Mouse (Mus musculus) midbrain, postnatal 0 days (tissue): ENCODE results near the gene Sae1. TPM values are rescaled to one million over a fixed set of nuclear protein-coding genes. Genes with fewer than 3 reads are reported as not detected.

Experiments used
- ATAC-seq: fragments of 200-750 bp; cut with Nextera tagmentation; 2 replicates; pipeline ENCODE4 v1.8.0; 2017; ENCODE audit warnings: moderate number of reproducible peaks, mild to moderate bottlenecking, moderate TSS enrichment, moderate library complexity; ENCODE audit not compliant: low FRiP score
- DNase-seq: peaks from one replicate; pipeline ENCODE4 v3.0.0-alpha.2; 2015; ENCODE audit warnings: low spot score
- H3K27ac ChIP-seq: fragments of 300-500 bp; sonication (generic); 2 replicates; pipeline ENCODE4 v1.5.1; 2014; ENCODE audit warnings: low read depth, mild to moderate bottlenecking, low read length, mixed read lengths
- H3K27me3 ChIP-seq: fragments of 300-500 bp; sonication (generic); 2 replicates; pipeline ENCODE4 v1.6.1; 2014; ENCODE audit warnings: low read length, control low read depth, mixed read lengths; ENCODE audit not compliant: insufficient read depth
- H3K36me3 ChIP-seq: fragments of 300-500 bp; sonication (generic); 2 replicates; pipeline ENCODE4 v1.6.1; 2014; ENCODE audit warnings: low read length, control low read depth, mixed read lengths; ENCODE audit not compliant: insufficient read depth
- H3K4me1 ChIP-seq: fragments of 300-500 bp; sonication (generic); 2 replicates; pipeline ENCODE4 v1.6.1; 2014; ENCODE audit warnings: mild to moderate bottlenecking, control low read depth, antibody characterized with exemption, low read length, mixed read lengths; ENCODE audit not compliant: insufficient read depth
- H3K4me2 ChIP-seq: fragments of 300-500 bp; sonication (generic); 2 replicates; pipeline ENCODE4 v1.6.1; 2014; ENCODE audit warnings: low read depth, mild to moderate bottlenecking, low read length, mixed read lengths; ENCODE audit not compliant: poor library complexity, severe bottlenecking
- H3K4me3 ChIP-seq: fragments of 300-500 bp; sonication (generic); 2 replicates; pipeline ENCODE4 v1.5.1; 2014; ENCODE audit warnings: low read depth, mild to moderate bottlenecking, low read length, moderate library complexity
- H3K9ac ChIP-seq: fragments of 300-500 bp; sonication (generic); replicated peaks from 2 replicates; pipeline ENCODE4 v1.6.1; 2014; ENCODE audit warnings: mild to moderate bottlenecking, low read length, moderate library complexity, mixed read lengths; ENCODE audit not compliant: poor library complexity, severe bottlenecking
- H3K9me3 ChIP-seq: fragments of 300-500 bp; sonication (generic); 2 replicates; pipeline ENCODE4 v1.6.1; 2016; ENCODE audit warnings: low read length, control low read depth
- CTCF ChIP-seq: IDR thresholded peaks from 2 replicates; pipeline ENCODE4 v1.5.1; 2016; ENCODE audit warnings: antibody characterized with exemption, mild to moderate bottlenecking
- WGBS: fragments of 180-500 bp; shearing (Covaris S2); extraction: QIAGEN DNeasy Blood & Tissue Kit; methylation state at CpG from one replicate; pipeline ENCODE4 v1.1.7; 2014; 5-methylcytosine and 5-hydroxymethylcytosine counted together
- polyA plus RNA-seq: library from polyadenylated mRNA; unstranded; fragments of >200 nt; fragmentation: Nextera tagmentation; extraction: Ambion mirVana; gene quantifications from 2 replicates; pipeline ENCODE4 v1.2.1, GENCODE M21; 2015
- total RNA-seq: library from RNA; depleted of rRNA; stranded (reverse); fragments of >200 nt; gene quantifications from 2 replicates; pipeline ENCODE4 v1.2.3, GENCODE M21; 2014; rRNA removed

Sae1 gene
- total RNA-seq (84.6 and 98.2 TPM in 2 replicates), polyA plus RNA-seq (195 and 199 TPM in 2 replicates)

DNA sequence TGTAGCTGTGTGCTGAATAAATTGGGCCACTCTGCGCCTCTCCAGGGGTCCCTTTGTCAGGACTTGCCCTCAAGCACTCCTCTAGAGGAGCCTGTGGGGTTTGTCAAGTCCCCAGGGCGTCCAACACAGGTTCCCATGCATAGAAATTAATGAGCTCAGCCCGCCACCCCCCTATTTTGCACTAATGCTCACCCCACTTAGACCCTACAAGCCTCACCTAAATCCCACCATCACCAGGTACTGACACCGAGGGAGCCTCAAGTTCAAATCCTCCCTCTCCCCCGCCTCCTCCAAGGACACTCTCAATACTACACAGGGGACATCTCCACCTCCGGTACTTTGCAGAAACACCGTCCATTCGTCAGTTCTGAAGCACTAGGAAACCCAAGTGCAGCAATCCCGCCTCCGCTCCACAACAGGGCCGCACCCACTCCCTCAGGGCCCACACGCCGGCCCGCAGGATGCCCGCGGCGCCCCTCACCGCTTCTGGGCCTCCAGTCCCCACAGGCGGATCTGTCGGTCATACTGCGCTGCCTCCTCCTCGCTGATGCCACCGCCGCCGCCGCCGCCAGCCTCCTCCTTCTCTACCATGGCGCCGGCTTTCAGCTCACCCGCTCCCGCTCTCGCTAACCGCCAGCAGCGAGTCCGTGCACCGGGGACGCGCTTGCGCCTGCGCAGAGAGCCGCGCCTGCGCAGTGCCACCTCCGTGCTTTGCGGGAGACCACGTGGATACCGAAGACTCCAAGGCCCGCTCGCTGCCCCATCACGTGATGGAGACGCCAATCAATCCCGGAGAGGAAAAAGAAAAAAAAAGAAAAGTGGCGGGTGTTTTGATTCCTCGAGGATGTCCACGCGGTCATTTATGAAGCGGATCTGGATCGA, at the start of gene Sae1:
Sae1 (minus strand) TSS at position 647 of the 882 bp plus-strand sequence.
- under 1% methylated on average over 58 of the region's 58 CpGs for WGBS
- peak within 1 kb of the TSS; percentile 76 for H3K27ac ChIP-seq
- ATAC-seq (peak; percentile 92), DNase-seq (peak; percentile 98)
- no peaks in the 10 kb centered on the region for H3K9me3 ChIP-seq
- peak within 1 kb of the TSS; percentile 53 for H3K4me2 ChIP-seq
- peak within 1 kb of the TSS; percentile 87 for H3K9ac ChIP-seq
- H3K4me3 ChIP-seq: peak within 1 kb of the TSS; percentile 81
- H3K36me3 ChIP-seq: no peaks in the 10 kb centered on the region
- H3K27me3 ChIP-seq: no peaks in the 10 kb centered on the region
- H3K4me1 ChIP-seq: no peaks in the 10 kb centered on the region
- TF ChIP-seq CTCF: no peak

GRCm38 (mm10) chr7:16435088-16435487, 47.5 kb upstream of the Sae1 start:
- Histone ChIP-seq H3K9me3 (no peaks in the 10 kb centered on the region), H3K4me1 (no peaks in the 10 kb centered on the region), H3K36me3 (peaks cover 67% of the 10 kb centered on the region), H3K27ac (no peak overlapping the region), H3K9ac (no peak overlapping the region), H3K4me2 (no peak overlapping the region), H3K27me3 (no peaks in the 10 kb centered on the region), H3K4me3 (no peak overlapping the region)
- WGBS: 91% methylated on average over 9 of the region's 9 CpGs
- no peak for DNase-seq
- TF ChIP-seq CTCF: no peak
- ATAC-seq: no peak; the same call in 1 of the 2 replicates

GRCm38 (mm10) chr7:16433352-16433971, 45.9 kb upstream of the Sae1 start:
- 86% methylated on average over 3 of the region's 3 CpGs for WGBS
- DNase-seq: no peak
- Histone ChIP-seq H3K4me2 (no peak overlapping the region), H3K27me3 (no peaks in the 10 kb centered on the region), H3K4me3 (no peak overlapping the region), H3K36me3 (peaks cover 83% of the 10 kb centered on the region), H3K4me1 (no peaks in the 10 kb centered on the region), H3K27ac (no peak overlapping the region), H3K9me3 (no peaks in the 10 kb centered on the region), H3K9ac (no peak overlapping the region)
- TF ChIP-seq CTCF: no peak
- ATAC-seq: no peak

- ATAC-seq: peak; percentile 73; the same call in 1 of the 2 replicates
Measured at GRCm38 (mm10) chr7:16426129-16426729, 38.6 kb upstream of the Sae1 start.

GRCm38 (mm10) chr7:16425721-16426120, 38.1 kb upstream of the Sae1 start:
- 89% methylated on average over 10 of the region's 10 CpGs for WGBS
- Histone ChIP-seq H3K9ac (no peak overlapping the region), H3K36me3 (peaks cover 83% of the 10 kb centered on the region), H3K27me3 (no peaks in the 10 kb centered on the region), H3K4me1 (no peaks in the 10 kb centered on the region), H3K4me2 (no peak overlapping the region), H3K4me3 (no peak overlapping the region), H3K9me3 (no peaks in the 10 kb centered on the region), H3K27ac (no peak overlapping the region)
- no peak for DNase-seq
- no peak for ATAC-seq
- no peak for TF ChIP-seq CTCF

More at GRCm38 (mm10) chr7:16426129-16426729, 38.6 kb upstream of the Sae1 start:
- no peaks in the 10 kb centered on the region for H3K9me3 ChIP-seq
- H3K4me1 ChIP-seq: no peaks in the 10 kb centered on the region
- H3K27me3 ChIP-seq: no peaks in the 10 kb centered on the region
- TF ChIP-seq CTCF: peak; percentile 80
- H3K4me2 ChIP-seq: no peak overlapping the region
- 53% methylated on average over 4 of the region's 4 CpGs for whole genome bisulfite sequencing
- no peak overlapping the region for H3K27ac ChIP-seq
- DNase-seq: peak; percentile 74
- H3K36me3 ChIP-seq: peaks cover 83% of the 10 kb centered on the region
- H3K4me3 ChIP-seq: no peak overlapping the region
- H3K9ac ChIP-seq: no peak overlapping the region
